In genomic region chrX:73577134-73577533, GRCm38 (mm10) we compare ENCODE assay signal across 33 mouse cellular contexts.
DNase-seq lines count a peak whose midpoint lies in the region; ATAC-seq and TF ChIP-seq lines count a peak whose summit lies in the region.
"Had no signal": no experiment of that assay in that cellular context is flagged by ENCODE, and none has a peak within 500 bp of the region (broad histone marks: within the 10 kb centered on the region; RNA-seq: fewer than 3 reads in every experiment).

No protein-coding gene starts in this region.

- H3K36me3 ChIP-seq in G1E (replicated peaks) (no peaks in the 10 kb centered on the region), MEL (ENCODE audit: control insufficient read depth in 1 of 2, insufficient read depth in 2 of 2, low read length in 2 of 2) (peaks cover 0 to 29% of the 10 kb centered on the region in 2 experiments; a peak in 2 of 4 replicates)
- no peaks in the 10 kb centered on the region for H3K36me3 ChIP-seq in liver, embryonic 12.5 days
- no peaks in the 10 kb centered on the region for H3K36me3 ChIP-seq in liver, postnatal 0 days (replicated peaks; ENCODE audit: insufficient read depth, low read length)
- no peaks in the 10 kb centered on the region for H3K36me3 ChIP-seq in midbrain, embryonic 16.5 days (ENCODE audit: control insufficient read depth, insufficient read depth, low read length)
- H3K36me3 ChIP-seq: embryonic facial prominence, embryonic 12.5 days; heart, embryonic 12.5 days; hindbrain, embryonic 13.5 days; midbrain, embryonic 10.5 days; neural tube, embryonic 12.5 days had no signal

- peak; percentile 28 to 49; a peak in 1 of 4 replicates for TF ChIP-seq EP300 in MEL (IDR thresholded peaks at IDR 0.05; ENCODE audit: low read depth in 1 of 2, low read length in 2 of 2)
- TF ChIP-seq EP300 in liver, postnatal 0 days (IDR thresholded peaks at IDR 0.05; ENCODE audit: low read depth) = peak; percentile 71

- peak; percentile 38; the same call in 1 of the 2 replicates for ATAC-seq in G1E (ENCODE audit: extremely low read depth, insufficient number of reproducible peaks, low FRiP score, poor library complexity, severe bottlenecking)
- peak; percentile 43; the same call in 1 of the 2 replicates for ATAC-seq in liver, embryonic 12.5 days
- 0 out of 2 replicates have a peak, but pooled peaks have one; percentile 16 for ATAC-seq in liver, postnatal 0 days
- ATAC-seq in midbrain, embryonic 16.5 days = no peak
- no peak for ATAC-seq in frontal cortex, adult (ENCODE audit: low TSS enrichment)
- ATAC-seq: forebrain, postnatal 0 days had no signal

- TF ChIP-seq RAD21 in MEL (IDR thresholded peaks at IDR 0.05; ENCODE audit: low read depth, low read length) = no peak

- no peak for TF ChIP-seq POLR2A in MEL (IDR thresholded peaks at IDR 0.05; ENCODE audit: control insufficient read depth in 1 of 2, insufficient read depth in 1 of 2, low read depth in 1 of 2, low read length in 2 of 2, poor library complexity in 1 of 2)

- no peaks in the 10 kb centered on the region for H3K27me3 ChIP-seq in G1E (ENCODE audit: insufficient read depth, low read length)
- H3K27me3 ChIP-seq in MEL (ENCODE audit: control insufficient read depth in 1 of 2, insufficient read depth in 2 of 2, low read length in 2 of 2) = no peaks in the 10 kb centered on the region
- H3K27me3 ChIP-seq in liver, embryonic 12.5 days (replicated peaks) = no peaks in the 10 kb centered on the region
- no peaks in the 10 kb centered on the region for H3K27me3 ChIP-seq in liver, postnatal 0 days (ENCODE audit: insufficient read depth, low read length)
- no peaks in the 10 kb centered on the region for H3K27me3 ChIP-seq in midbrain, embryonic 16.5 days (ENCODE audit: control insufficient read depth, insufficient read depth, low read depth, low read length)
- H3K27me3 ChIP-seq: embryonic facial prominence, embryonic 12.5 days; hindbrain, embryonic 13.5 days; neural tube, embryonic 12.5 days had no signal

- WGBS in liver, embryonic 12.5 days (ENCODE audit: insufficient replicate concordance) = 38% methylated on average over 1 of the region's 1 CpGs
- 30% methylated on average over 1 of the region's 1 CpGs for WGBS in liver, postnatal 0 days (ENCODE audit: insufficient replicate concordance)
- 79% methylated on average over 1 of the region's 1 CpGs for WGBS in midbrain, embryonic 16.5 days

- H3K9me3 ChIP-seq in G1E (replicated peaks) (no peaks in the 10 kb centered on the region), MEL (replicated peaks; ENCODE audit: insufficient read depth, low read length) (no peaks in the 10 kb centered on the region)
- H3K9me3 ChIP-seq in liver, embryonic 12.5 days (replicated peaks) = no peaks in the 10 kb centered on the region
- H3K9me3 ChIP-seq in liver, postnatal 0 days (ENCODE audit: low read length) = no peaks in the 10 kb centered on the region
- H3K9me3 ChIP-seq in midbrain, embryonic 16.5 days (replicated peaks; ENCODE audit: control insufficient read depth, low read length, poor library complexity, severe bottlenecking) = no peaks in the 10 kb centered on the region
- H3K9me3 ChIP-seq: embryonic facial prominence, embryonic 12.5 days; heart, embryonic 12.5 days; hindbrain, embryonic 13.5 days; midbrain, embryonic 10.5 days; neural tube, embryonic 12.5 days had no signal

- peak overlapping the region; percentile 27; the same call in 1 of the 2 replicates for H3K4me2 ChIP-seq in liver, embryonic 12.5 days
- H3K4me2 ChIP-seq in liver, postnatal 0 days (ENCODE audit: low read depth, low read length) = no peak overlapping the region
- H3K4me2 ChIP-seq in midbrain, embryonic 16.5 days (ENCODE audit: low read length) = no peak overlapping the region
- H3K4me2 ChIP-seq: embryonic facial prominence, embryonic 12.5 days; heart, embryonic 12.5 days; hindbrain, embryonic 13.5 days; lung, embryonic 14.5 days; neural tube, embryonic 12.5 days had no signal

- H3K4me1 ChIP-seq in G1E (ENCODE audit: insufficient read depth, low read depth, low read length) = peaks cover 26% of the 10 kb centered on the region
- H3K4me1 ChIP-seq in MEL (ENCODE audit: control insufficient read depth in 1 of 2, insufficient read depth in 2 of 2, low read length in 2 of 2) = peaks cover 3 to 28% of the 10 kb centered on the region in 2 experiments
- peaks cover 35% of the 10 kb centered on the region for H3K4me1 ChIP-seq in liver, embryonic 12.5 days
- H3K4me1 ChIP-seq in liver, postnatal 0 days (ENCODE audit: insufficient read depth) = peaks cover 9% of the 10 kb centered on the region
- no peaks in the 10 kb centered on the region for H3K4me1 ChIP-seq in midbrain, embryonic 16.5 days (ENCODE audit: control insufficient read depth, insufficient read depth, low read length)
- H3K4me1 ChIP-seq: embryonic facial prominence, embryonic 12.5 days; hindbrain, embryonic 13.5 days; midbrain, embryonic 10.5 days; neural tube, embryonic 12.5 days had no signal

- DNase-seq in G1E (ENCODE audit: low spot score) (no peak), MEL (ENCODE audit: low read depth, low spot score) (peak; percentile 17)
- DNase-seq in liver, postnatal 0 days = no peak
- no peak for DNase-seq in cerebellum, adult 8-10 months
- DNase-seq: adrenal gland, postnatal 25 days; cerebellum, adult 9-10 months; cerebellum, postnatal 36 days; embryo, embryonic 11 days; forebrain, postnatal 0 days; gastrocnemius, postnatal 25 days; heart, adult 2 months; heart, postnatal 4 days; kidney, adult 8-10 months; kidney, postnatal 4 days; layer of hippocampus, postnatal 36 days; left cerebral cortex, postnatal 4 days; lung, embryonic 14.5 days; right cerebral cortex, adult 18-20 months; spleen, adult 18-20 months; thymus, adult 18-20 months; thymus, postnatal 25 days had no signal

- peak overlapping the region; percentile 39 for H3K27ac ChIP-seq in MEL (ENCODE audit: control insufficient read depth, low read depth, low read length)
- peak overlapping the region; percentile 82 for H3K27ac ChIP-seq in liver, embryonic 12.5 days
- 0 out of 2 replicates have a peak overlapping the region, but pooled peaks have one; percentile 9 for H3K27ac ChIP-seq in liver, postnatal 0 days (ENCODE audit: low read depth)
- H3K27ac ChIP-seq in midbrain, embryonic 16.5 days (ENCODE audit: low read length) = no peak overlapping the region
- H3K27ac ChIP-seq: embryonic facial prominence, embryonic 12.5 days; heart, adult 2 months; hindbrain, embryonic 13.5 days; kidney, postnatal 0 days; macrophage; midbrain, embryonic 10.5 days; neural tube, embryonic 12.5 days; stomach, postnatal 0 days had no signal

- H3K9ac ChIP-seq in MEL (ENCODE audit: control insufficient read depth, low read depth, low read length, poor library complexity, severe bottlenecking) = no peak overlapping the region
- H3K9ac ChIP-seq in liver, embryonic 12.5 days = no peak overlapping the region
- H3K9ac ChIP-seq in liver, postnatal 0 days (replicated peaks) = no peak overlapping the region
- no peak overlapping the region for H3K9ac ChIP-seq in midbrain, embryonic 16.5 days (ENCODE audit: low read depth, low read length)
- H3K9ac ChIP-seq: embryonic facial prominence, embryonic 12.5 days; forebrain, postnatal 0 days; heart, embryonic 12.5 days; hindbrain, embryonic 13.5 days; lung, embryonic 14.5 days; neural tube, embryonic 12.5 days had no signal

- H3K4me3 ChIP-seq in G1E (ENCODE audit: low read depth, low read length) (no peak overlapping the region), MEL (ENCODE audit: control insufficient read depth in 1 of 2, insufficient read depth in 1 of 2, low read depth in 2 of 2, low read length in 2 of 2) (no peak overlapping the region)
- H3K4me3 ChIP-seq in liver, embryonic 12.5 days = no peak overlapping the region
- H3K4me3 ChIP-seq in liver, postnatal 0 days (ENCODE audit: low read depth, low read length) = no peak overlapping the region
- H3K4me3 ChIP-seq in midbrain, embryonic 16.5 days (ENCODE audit: low read depth, low read length) = no peak overlapping the region
- H3K4me3 ChIP-seq: embryonic facial prominence, embryonic 12.5 days; heart, adult 2 months; heart, embryonic 12.5 days; hindbrain, embryonic 13.5 days; midbrain, embryonic 10.5 days; myocyte; neural tube, embryonic 12.5 days had no signal

- H3K79me2 ChIP-seq in MEL (ENCODE audit: control insufficient read depth, insufficient read depth, low read length, poor library complexity) = no peaks in the 10 kb centered on the region

- no peak for TF ChIP-seq CTCF in G1E (IDR thresholded peaks at IDR 0.05; ENCODE audit: low read depth, low read length)
- TF ChIP-seq CTCF in MEL (IDR thresholded peaks at IDR 0.05 in 2 of 3, conservative IDR thresholded peaks at IDR 0.05 in 1 of 3; ENCODE audit: control insufficient read depth in 1 of 3, insufficient read depth in 1 of 3, low read depth in 2 of 3, low read length in 3 of 3, poor library complexity in 1 of 3, severe bottlenecking in 1 of 3) = no peak
- no peak for TF ChIP-seq CTCF in liver, postnatal 0 days (IDR thresholded peaks at IDR 0.05; ENCODE audit: low read depth)

TF ChIP-seq in MEL, 35 proteins besides CTCF, POLR2A, EP300 and RAD21:
- TF ChIP-seq MYC (IDR thresholded peaks at IDR 0.05; ENCODE audit: low read depth, low read length) (no peak), TCF12 (IDR thresholded peaks at IDR 0.05; ENCODE audit: low read depth, low read length) (peak; percentile 40), GATA1 (IDR thresholded peaks at IDR 0.05; ENCODE audit: low read depth, low read length) (0 out of 2 replicates have a peak, but pooled peaks have one; percentile 48), ETS1 (IDR thresholded peaks at IDR 0.05; ENCODE audit: low read depth, low read length) (peak; percentile 34), BHLHE40 (IDR thresholded peaks at IDR 0.05; ENCODE audit: borderline replicate concordance, low read depth, low read length) (no peak), TBP (IDR thresholded peaks at IDR 0.05; ENCODE audit: low read depth, low read length) (no peak)

Comparison
In these comparisons a context has a peak if more than half of its experiments do, and no peak if none do; other contexts are left out.
1. ATAC-seq: peak in G1E (single experiment), liver, embryonic 12.5 days (single experiment) and liver, postnatal 0 days (single experiment); none in midbrain, embryonic 16.5 days (single experiment) and frontal cortex, adult (single experiment).